Mouse (Mus musculus): ENCODE results near the gene Slc6a12. TPM values are rescaled to one million over a fixed set of nuclear protein-coding genes. Genes with fewer than 3 reads are reported as not detected.

Slc6a12 gene
- total RNA-seq (2021): under 1 TPM; 0.40 to 0.59 TPM
- long read RNA-seq, experiment 1: 0 reads
- long read RNA-seq, experiment 2: 0 reads

GRCm38 (mm10) chr6:121343026-121343770 is at the start of gene Slc6a12:
Gene Slc6a12 (plus strand): TSS chr6:121343076.
- DNase-seq: no peak

- no peak for DNase-seq
Observed at GRCm38 (mm10) chr6:121299317-121299716, 43.6 kb upstream of the Slc6a12 start.

GRCm38 (mm10) chr6:121299954-121300353 is 42.9 kb upstream of the Slc6a12 start, which contains the start of gene Slc6a13:
Gene Slc6a13 (plus strand): TSS chr6:121300227.
- DNase-seq: peak; percentile 42

- DNase-seq: no peak
Observed at GRCm38 (mm10) chr6:121300504-121300903, 42.4 kb upstream of the Slc6a12 start.

GRCm38 (mm10) chr6:121303466-121304220 is 39.2 kb upstream of the Slc6a12 start:
- no peak for DNase-seq

- DNase-seq: no peak
Observed at GRCm38 (mm10) chr6:121304630-121305029, 38.2 kb upstream of the Slc6a12 start.

- no peak for DNase-seq
Observed at GRCm38 (mm10) chr6:121305571-121305970, 37.3 kb upstream of the Slc6a12 start.

- no peak for DNase-seq
Observed at GRCm38 (mm10) chr6:121310984-121311383, 31.9 kb upstream of the Slc6a12 start.

GRCm38 (mm10) chr6:121319099-121319498 is 23.8 kb upstream of the Slc6a12 start:
- DNase-seq: no peak

- DNase-seq: no peak
Observed at GRCm38 (mm10) chr6:121322381-121323110, 20.3 kb upstream of the Slc6a12 start.

GRCm38 (mm10) chr6:121325298-121325697 is 17.6 kb upstream of the Slc6a12 start:
- no peak for DNase-seq

- no peak for DNase-seq
Observed at GRCm38 (mm10) chr6:121325740-121326139, 17.1 kb upstream of the Slc6a12 start.

- peak; percentile 41 for DNase-seq
Observed at GRCm38 (mm10) chr6:121326486-121327069, 16.3 kb upstream of the Slc6a12 start.

- DNase-seq: peak; percentile 63
Observed at GRCm38 (mm10) chr6:121328417-121328884, 14.4 kb upstream of the Slc6a12 start.

- no peak for DNase-seq
Observed at GRCm38 (mm10) chr6:121329848-121330508, 12.9 kb upstream of the Slc6a12 start.

- no peak for DNase-seq
Observed at GRCm38 (mm10) chr6:121335841-121336240, 7.0 kb upstream of the Slc6a12 start.

GRCm38 (mm10) chr6:121336558-121336957 is 6.3 kb upstream of the Slc6a12 start:
- DNase-seq: no peak

GRCm38 (mm10) chr6:121337229-121337628 is 5.6 kb upstream of the Slc6a12 start:
- DNase-seq: no peak

GRCm38 (mm10) chr6:121337770-121338518 is 4.9 kb upstream of the Slc6a12 start:
- peak; percentile 82 for DNase-seq

- DNase-seq: no peak
Observed at GRCm38 (mm10) chr6:121338519-121338896, 4.4 kb upstream of the Slc6a12 start.

GRCm38 (mm10) chr6:121341650-121342049 is 1.2 kb upstream of the Slc6a12 start:
- no peak for DNase-seq
